Mouse (Mus musculus): ENCODE data around the gene Scn2a. TPM values are rescaled to one million over a fixed set of nuclear protein-coding genes. Genes with fewer than 3 reads are reported as not detected.

Scn2a gene
- total and polyA plus RNA-seq, 3 experiments = 0.59 to 4.8 (median 2.3) TPM

DNA sequence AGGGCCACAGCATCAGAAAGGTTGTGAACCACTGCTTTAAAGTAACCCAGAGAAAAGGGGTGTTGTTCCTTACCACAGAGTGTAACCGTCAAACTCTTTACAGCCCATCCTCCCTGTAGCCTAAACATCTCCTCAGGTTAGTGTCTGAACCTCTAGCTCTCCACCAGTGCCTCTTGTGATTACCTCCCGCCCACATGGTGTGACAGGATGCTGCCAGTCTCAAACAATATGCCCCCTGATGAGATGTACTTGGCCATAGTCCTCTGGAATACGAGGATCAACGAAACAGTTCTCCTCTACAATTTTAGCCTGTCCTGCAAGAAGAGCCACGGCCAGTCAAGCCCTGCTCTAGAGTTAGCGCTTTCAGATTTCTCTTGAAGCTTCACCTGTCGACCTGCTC, 74.5 kb downstream of the Scn2a start:
- no peak for DNase-seq (ENCODE audit: extremely low read depth)
- TF ChIP-seq RAD21 (IDR thresholded peaks at IDR 0.05; ENCODE audit: low read depth, low read length) = no peak
- no peak for TF ChIP-seq E2F4 (IDR thresholded peaks at IDR 0.05; ENCODE audit: insufficient replicate concordance, low read depth, low read length)
- TF ChIP-seq HCFC1 (IDR thresholded peaks at IDR 0.05; ENCODE audit: low read depth, low read length) = no peak
- no peak for TF ChIP-seq CHD1 (IDR thresholded peaks at IDR 0.05; ENCODE audit: low read depth, low read length)
- TF ChIP-seq CHD2 (IDR thresholded peaks at IDR 0.05; ENCODE audit: low read length) = no peak
- no peak for TF ChIP-seq TCF12 (IDR thresholded peaks at IDR 0.05; ENCODE audit: low read depth, low read length)
- TF ChIP-seq PAX5 (IDR thresholded peaks at IDR 0.05; ENCODE audit: low read length) = no peak
- no peak for TF ChIP-seq ETS1 (conservative IDR thresholded peaks at IDR 0.05; ENCODE audit: low read depth, low read length)
- TF ChIP-seq MYC (IDR thresholded peaks at IDR 0.05; ENCODE audit: low read depth, low read length) = no peak
- no peak for TF ChIP-seq TBP (conservative IDR thresholded peaks at IDR 0.05; ENCODE audit: low read depth, low read length)
- TF ChIP-seq JUN (IDR thresholded peaks at IDR 0.05; ENCODE audit: insufficient read depth, low read depth, low read length) = no peak
- TF ChIP-seq MEF2A (IDR thresholded peaks at IDR 0.05; ENCODE audit: borderline replicate concordance, low read depth, low read length) = no peak
- TF ChIP-seq ZC3H11A (IDR thresholded peaks at IDR 0.05; ENCODE audit: low read depth, low read length) = no peak
- Histone ChIP-seq H3K79me2 (replicated peaks; ENCODE audit: control insufficient read depth, extremely low read depth, insufficient read depth, poor library complexity, severe bottlenecking) (no peaks in the 10 kb centered on the region), H3K4me3 (replicated peaks in 1 of 3; ENCODE audit: low read depth in 2 of 3, low read length in 2 of 3, poor library complexity in 1 of 3) (no peak overlapping the region), H3K27ac (ENCODE audit: insufficient read depth, low read depth) (no peak overlapping the region), H3K36me3 (replicated peaks in 1 of 2; ENCODE audit: control insufficient read depth in 1 of 2, insufficient read depth in 1 of 2, low read length in 1 of 2) (no peaks in the 10 kb centered on the region), H3K4me2 (ENCODE audit: insufficient read depth, low read depth, poor library complexity, severe bottlenecking) (no peak overlapping the region), H3K4me1 (ENCODE audit: control insufficient read depth in 1 of 2, insufficient read depth in 2 of 2) (no peaks in the 10 kb centered on the region), H3K27me3 (replicated peaks) (no peaks in the 10 kb centered on the region), H3K9me3 (replicated peaks; ENCODE audit: low read length) (no peaks in the 10 kb centered on the region), H3K9ac (ENCODE audit: insufficient read depth, low read depth) (no peak overlapping the region)
- dilution Hi-C loops (cut with MboI; ENCODE audit: extremely low pct_ligation_motif_present, extremely low pct_unique_long_range_greater_than_20kb, low sequenced_read_pairs) = no loop called here
- in situ Hi-C loops (cut with MboI; ENCODE audit: low pct_ligation_motif_present, low pct_unique_long_range_greater_than_20kb, low sequenced_read_pairs) = no loop called here

GRCm38 (mm10) chr2:65700246-65700645, 79.7 kb downstream of the Scn2a start:
- H3K27me3 ChIP-seq (replicated peaks) = no peaks in the 10 kb centered on the region
- TF ChIP-seq CTCF (conservative IDR thresholded peaks at IDR 0.05 in 1 of 2, IDR thresholded peaks at IDR 0.05 in 1 of 2; ENCODE audit: low read depth in 2 of 2, low read length in 2 of 2) (no peak), ELF1 (IDR thresholded peaks at IDR 0.05; ENCODE audit: low read depth, low read length) (no peak), ZKSCAN1 (IDR thresholded peaks at IDR 0.05; ENCODE audit: borderline replicate concordance, low read depth, low read length) (no peak), BHLHE40 (IDR thresholded peaks at IDR 0.05; ENCODE audit: low read depth, low read length) (no peak), HCFC1 (IDR thresholded peaks at IDR 0.05; ENCODE audit: low read depth, low read length) (no peak), MAFK (IDR thresholded peaks at IDR 0.05; ENCODE audit: insufficient replicate concordance, low read length) (no peak), RAD21 (IDR thresholded peaks at IDR 0.05; ENCODE audit: low read depth, low read length) (no peak), POLR2A (IDR thresholded peaks at IDR 0.05; ENCODE audit: low read depth, low read length) (no peak), SMC3 (IDR thresholded peaks at IDR 0.05; ENCODE audit: low read depth, low read length) (no peak), MAX (IDR thresholded peaks at IDR 0.05; ENCODE audit: low read length) (no peak)
- H3K79me2 ChIP-seq (replicated peaks; ENCODE audit: control insufficient read depth, extremely low read depth, insufficient read depth, poor library complexity, severe bottlenecking) = no peaks in the 10 kb centered on the region
- no peak overlapping the region for H3K9ac ChIP-seq (ENCODE audit: insufficient read depth, low read depth)
- H3K4me1 ChIP-seq (ENCODE audit: control insufficient read depth in 1 of 2, insufficient read depth in 2 of 2) = peaks cover 0 to 14% of the 10 kb centered on the region in 2 experiments; a peak in 2 of 4 replicates
- no peak overlapping the region for H3K4me3 ChIP-seq (replicated peaks in 1 of 3; ENCODE audit: low read depth in 2 of 3, low read length in 2 of 3, poor library complexity in 1 of 3)
- in situ Hi-C loops (cut with MboI; ENCODE audit: low pct_ligation_motif_present, low pct_unique_long_range_greater_than_20kb, low sequenced_read_pairs) (no loop called here), dilution Hi-C loops (cut with MboI; ENCODE audit: extremely low pct_ligation_motif_present, extremely low pct_unique_long_range_greater_than_20kb, low sequenced_read_pairs) (no loop called here)
- H3K9me3 ChIP-seq (replicated peaks; ENCODE audit: low read length) = no peaks in the 10 kb centered on the region
- H3K27ac ChIP-seq (ENCODE audit: insufficient read depth, low read depth) = no peak overlapping the region
- no peak overlapping the region for H3K4me2 ChIP-seq (ENCODE audit: insufficient read depth, low read depth, poor library complexity, severe bottlenecking)
- peaks cover 0 to 2% of the 10 kb centered on the region in 2 experiments for H3K36me3 ChIP-seq (replicated peaks in 1 of 2; ENCODE audit: control insufficient read depth in 1 of 2, insufficient read depth in 1 of 2, low read length in 1 of 2)
- no peak for DNase-seq (ENCODE audit: extremely low read depth)
